Mouse (Mus musculus) hindbrain, embryonic 14.5 days (tissue): Measurements from ENCODE around the gene 1110008L16Rik. TPM values are rescaled to one million over a fixed set of nuclear protein-coding genes. Genes with fewer than 3 reads are reported as not detected.
A peak's percentile ranks its signal among the peaks of the same experiment; 100 is the strongest.

Experiments used
- ATAC-seq: fragments of 200-750 bp; cut with Nextera tagmentation; 2 replicates; pipeline ENCODE4 v1.8.0; 2017; ENCODE audit warnings: moderate number of reproducible peaks, mild to moderate bottlenecking, moderate TSS enrichment, moderate library complexity; ENCODE audit not compliant: low FRiP score
- DNase-seq: peaks from one replicate; pipeline ENCODE4 v3.0.0-alpha.2; 2015; ENCODE audit warnings: low spot score
- H3K27ac ChIP-seq: fragments of 300-500 bp; sonication (generic); 2 replicates; pipeline ENCODE4 v1.5.1; 2014; ENCODE audit warnings: mild to moderate bottlenecking, moderate library complexity
- H3K27me3 ChIP-seq: fragments of 300-500 bp; sonication (generic); 2 replicates; pipeline ENCODE4 v1.6.1; 2014; ENCODE audit warnings: mild to moderate bottlenecking, low read length, mixed read lengths; ENCODE audit not compliant: control insufficient read depth, insufficient read depth
- H3K36me3 ChIP-seq: fragments of 300-500 bp; sonication (generic); replicated peaks from 2 replicates; pipeline ENCODE4 v1.6.1; 2014; ENCODE audit not compliant: control insufficient read depth, insufficient read depth
- H3K4me1 ChIP-seq: fragments of 300-500 bp; sonication (generic); replicated peaks from 2 replicates; pipeline ENCODE4 v1.6.1; 2014; ENCODE audit warnings: antibody characterized with exemption, low read length, mixed read lengths; ENCODE audit not compliant: control insufficient read depth, insufficient read depth
- H3K4me2 ChIP-seq: fragments of 300-500 bp; sonication (generic); replicated peaks from 2 replicates; pipeline ENCODE4 v1.6.1; 2014; ENCODE audit warnings: mild to moderate bottlenecking, moderate library complexity
- H3K4me3 ChIP-seq: fragments of 300-500 bp; sonication (generic); replicated peaks from 2 replicates; pipeline ENCODE4 v1.5.1; 2014; ENCODE audit warnings: mild to moderate bottlenecking, low read length
- H3K9ac ChIP-seq: fragments of 300-500 bp; sonication (generic); 2 replicates; pipeline ENCODE4 v1.6.1; 2014
- H3K9me3 ChIP-seq: fragments of 300-500 bp; sonication (generic); 2 replicates; pipeline ENCODE4 v1.6.1; 2016; ENCODE audit warnings: low read length; ENCODE audit not compliant: control insufficient read depth
- WGBS: fragments of 180-500 bp; shearing (Covaris S2); extraction: QIAGEN DNeasy Blood & Tissue Kit; methylation state at CpG from one replicate; pipeline ENCODE4 v1.1.7; 2014; 5-methylcytosine and 5-hydroxymethylcytosine counted together
- polyA plus RNA-seq: library from polyadenylated mRNA; unstranded; fragments of >200 nt; fragmentation: Nextera tagmentation; extraction: Ambion mirVana; gene quantifications from 2 replicates; pipeline ENCODE4 v1.2.1, GENCODE M21; 2014

The 1110008L16Rik gene
- polyA plus RNA-seq, 1 experiment from 2014 or later = 7.9 TPM

GRCm38 (mm10) chr12:55306371-55306770 is 7.0 kb downstream of the 1110008L16Rik start:
- H3K27me3 ChIP-seq = no peaks in the 10 kb centered on the region
- H3K4me2 ChIP-seq = no peak overlapping the region
- H3K36me3 ChIP-seq = 0 out of 2 replicates have a peak, but pooled peaks cover 6% of the 10 kb centered on the region
- DNase-seq (no peak), ATAC-seq (no peak)
- H3K9ac ChIP-seq = no peak overlapping the region
- no peak overlapping the region for H3K27ac ChIP-seq
- 95% methylated on average over 4 of the region's 4 CpGs for WGBS
- H3K4me3 ChIP-seq = no peak overlapping the region
- H3K9me3 ChIP-seq = no peaks in the 10 kb centered on the region
- H3K4me1 ChIP-seq = peaks cover 12% of the 10 kb centered on the region

DNA sequence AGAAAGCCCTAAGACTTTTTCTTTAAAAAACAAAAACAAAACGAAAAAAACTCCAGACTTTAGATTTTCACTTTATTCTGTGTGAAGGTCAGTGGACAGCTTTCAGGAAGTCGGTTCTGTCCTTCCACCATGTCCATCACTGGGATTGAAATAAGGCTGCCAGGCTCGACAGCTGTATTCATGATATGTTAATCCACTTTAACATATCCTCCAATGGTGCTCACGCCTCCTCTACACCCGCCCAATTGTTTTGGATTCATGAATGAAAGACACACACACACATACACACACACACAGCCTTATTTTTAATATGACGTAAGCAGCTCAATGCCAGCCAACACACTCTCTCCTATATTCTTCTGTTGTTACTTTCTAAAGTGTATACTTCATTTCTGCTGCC is 8.2 kb downstream of the 1110008L16Rik start:
- WGBS = 64% methylated on average over 6 of the region's 6 CpGs
- H3K4me1 ChIP-seq = peaks cover 5% of the 10 kb centered on the region; the same call in 1 of the 2 replicates

GRCm38 (mm10) chr12:55308731-55309130 is 9.4 kb downstream of the 1110008L16Rik start:
- Histone ChIP-seq H3K27me3 (no peaks in the 10 kb centered on the region), H3K4me3 (no peak overlapping the region), H3K9me3 (no peaks in the 10 kb centered on the region), H3K4me2 (no peak overlapping the region), H3K9ac (no peak overlapping the region), H3K4me1 (peaks cover 2% of the 10 kb centered on the region; the same call in 1 of the 2 replicates), H3K36me3 (0 out of 2 replicates have a peak, but pooled peaks cover 6% of the 10 kb centered on the region), H3K27ac (no peak overlapping the region)
- DNase-seq = no peak
- WGBS = 91% methylated on average over 9 of the region's 9 CpGs
- no peak for ATAC-seq

More for the DNA sequence above, 8.2 kb downstream of the 1110008L16Rik start:
- Histone ChIP-seq H3K9ac (no peak overlapping the region), H3K9me3 (no peaks in the 10 kb centered on the region), H3K4me3 (no peak overlapping the region), H3K27me3 (no peaks in the 10 kb centered on the region), H3K27ac (no peak overlapping the region), H3K4me2 (no peak overlapping the region), H3K36me3 (0 out of 2 replicates have a peak, but pooled peaks cover 6% of the 10 kb centered on the region)
- ATAC-seq = no peak
- no peak for DNase-seq

- Histone ChIP-seq H3K36me3 (0 out of 2 replicates have a peak, but pooled peaks cover 6% of the 10 kb centered on the region), H3K27ac (no peak overlapping the region), H3K27me3 (no peaks in the 10 kb centered on the region), H3K9ac (no peak overlapping the region), H3K4me3 (no peak overlapping the region), H3K4me1 (no peaks in the 10 kb centered on the region), H3K9me3 (no peaks in the 10 kb centered on the region), H3K4me2 (no peak overlapping the region)
- ATAC-seq (no peak), DNase-seq (no peak)
- WGBS = 75% methylated on average over 8 of the region's 8 CpGs
Measured at GRCm38 (mm10) chr12:55309501-55309900, 10.1 kb downstream of the 1110008L16Rik start.

GRCm38 (mm10) chr12:55311841-55312240 is 12.5 kb downstream of the 1110008L16Rik start:
- 83% methylated on average over 7 of the region's 7 CpGs for WGBS
- ATAC-seq = no peak
- Histone ChIP-seq H3K9ac (no peak overlapping the region), H3K9me3 (no peaks in the 10 kb centered on the region), H3K4me1 (no peaks in the 10 kb centered on the region), H3K27me3 (no peaks in the 10 kb centered on the region), H3K4me3 (no peak overlapping the region), H3K36me3 (0 out of 2 replicates have a peak, but pooled peaks cover 6% of the 10 kb centered on the region), H3K4me2 (no peak overlapping the region), H3K27ac (no peak overlapping the region)
- DNase-seq = no peak

DNA sequence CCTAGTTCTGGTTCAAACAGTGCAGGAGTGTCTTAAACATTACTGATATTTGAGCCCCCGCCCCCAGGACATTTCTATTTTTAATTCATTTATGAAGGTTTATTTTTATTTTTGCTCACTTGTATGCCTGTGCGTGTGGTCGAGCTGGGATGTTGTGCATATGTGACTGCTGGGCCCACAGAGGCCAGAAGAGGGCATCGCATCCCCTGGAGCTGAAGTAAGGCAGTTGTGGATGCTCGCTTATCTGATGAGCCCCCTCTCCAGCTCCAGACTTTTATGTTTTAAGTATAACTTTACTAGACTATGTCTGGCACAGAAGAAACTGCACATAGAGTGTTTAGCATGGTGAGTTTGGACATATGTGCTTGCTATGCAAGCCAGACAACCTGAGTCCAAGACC is 14.5 kb downstream of the 1110008L16Rik start:
- no peaks in the 10 kb centered on the region for H3K9me3 ChIP-seq
- 0 out of 2 replicates have a peak, but pooled peaks cover 3% of the 10 kb centered on the region for H3K36me3 ChIP-seq
- WGBS = 92% methylated on average over 5 of the region's 5 CpGs
- H3K9ac ChIP-seq = no peak overlapping the region
- no peaks in the 10 kb centered on the region for H3K27me3 ChIP-seq
- no peak for DNase-seq
- no peak for ATAC-seq
- H3K4me1 ChIP-seq = no peaks in the 10 kb centered on the region
- no peak overlapping the region for H3K4me2 ChIP-seq
- no peak overlapping the region for H3K27ac ChIP-seq
- no peak overlapping the region for H3K4me3 ChIP-seq

DNA sequence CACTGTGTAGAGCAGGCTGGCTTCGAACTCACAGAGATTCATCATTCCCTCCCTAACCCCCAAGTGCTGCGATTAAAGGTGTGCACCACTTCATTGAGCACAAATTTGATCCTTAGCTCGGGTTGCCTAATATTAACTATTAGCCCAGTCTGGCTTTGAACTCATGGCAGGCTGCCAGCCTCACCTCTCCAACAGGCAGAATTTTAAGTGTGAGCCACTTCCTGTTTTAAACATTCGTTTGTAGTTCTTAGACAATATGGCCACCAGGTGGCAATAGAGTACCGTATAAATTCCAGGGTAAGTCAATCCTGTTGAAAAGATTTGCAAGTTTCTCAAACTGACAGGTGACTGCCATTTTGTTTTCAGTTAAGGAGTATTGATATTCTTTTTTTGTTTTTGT is 15.8 kb downstream of the 1110008L16Rik start:
- Histone ChIP-seq H3K36me3 (no peaks in the 10 kb centered on the region), H3K4me1 (no peaks in the 10 kb centered on the region), H3K9me3 (no peaks in the 10 kb centered on the region), H3K27me3 (no peaks in the 10 kb centered on the region), H3K27ac (no peak overlapping the region), H3K4me2 (no peak overlapping the region), H3K9ac (no peak overlapping the region), H3K4me3 (no peak overlapping the region)
- peak; percentile 93 for DNase-seq
- WGBS = 49% methylated on average over 5 of the region's 5 CpGs
- ATAC-seq = no peak

DNA sequence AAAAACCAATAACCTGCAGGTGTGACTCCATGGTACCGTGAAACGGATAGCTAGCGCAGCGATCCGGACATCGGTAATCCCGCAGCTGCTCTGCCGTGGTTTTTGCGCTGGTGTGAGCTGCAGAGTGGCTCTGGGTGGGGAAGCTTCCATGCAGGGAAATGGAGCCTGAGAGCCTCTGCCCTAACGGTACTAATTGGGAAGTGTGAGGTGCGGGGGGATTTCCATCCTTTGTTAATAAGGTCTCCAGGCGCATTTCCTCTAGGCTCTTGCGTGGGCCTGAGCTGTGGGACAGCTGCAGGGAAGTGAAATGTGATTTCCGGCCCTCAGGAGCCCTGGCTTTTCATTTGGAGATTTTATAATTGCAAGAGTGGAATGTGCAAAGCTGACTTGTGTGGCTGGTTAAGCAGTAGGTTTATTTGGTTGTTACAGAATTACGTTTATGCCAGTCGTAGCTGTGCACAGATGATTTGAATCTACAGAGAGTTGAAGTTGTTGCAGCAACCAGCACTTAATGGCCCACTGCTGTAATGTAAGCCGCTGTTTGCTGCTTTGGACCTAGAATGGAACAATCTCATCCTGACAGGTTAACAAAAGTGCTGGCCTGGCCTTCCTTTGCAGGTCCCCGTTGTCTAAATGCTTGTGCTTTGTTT is 22.4 kb downstream of the 1110008L16Rik start:
- no peak for DNase-seq
- Histone ChIP-seq H3K9me3 (no peaks in the 10 kb centered on the region), H3K9ac (no peak overlapping the region), H3K27ac (no peak overlapping the region), H3K4me1 (no peaks in the 10 kb centered on the region), H3K27me3 (no peaks in the 10 kb centered on the region), H3K4me2 (no peak overlapping the region), H3K4me3 (no peak overlapping the region), H3K36me3 (no peaks in the 10 kb centered on the region)
- WGBS = 80% methylated on average over 18 of the region's 18 CpGs
- ATAC-seq = no peak

DNA sequence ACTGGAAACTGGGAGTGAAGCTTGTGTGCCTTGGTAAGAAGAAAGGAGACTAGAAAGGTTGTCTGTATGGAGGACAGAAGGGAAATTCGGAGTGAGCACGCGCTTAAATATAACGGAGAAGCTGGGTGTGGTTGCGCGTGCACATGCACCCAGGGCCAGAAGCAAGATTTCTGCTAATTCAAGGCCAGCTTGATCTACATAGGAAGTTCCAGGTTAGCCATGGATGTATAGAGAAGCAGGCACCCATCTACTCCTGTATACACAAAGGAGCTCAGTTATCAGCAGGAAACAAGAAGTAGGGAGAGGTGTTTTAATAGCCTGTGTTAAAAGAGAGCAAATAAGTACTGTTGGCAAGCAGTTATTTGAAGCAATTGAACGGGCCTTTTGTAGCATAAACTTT is 26.3 kb downstream of the 1110008L16Rik start:
- Histone ChIP-seq H3K27ac (no peak overlapping the region), H3K27me3 (no peaks in the 10 kb centered on the region), H3K36me3 (no peaks in the 10 kb centered on the region; the same call in 1 of the 2 replicates), H3K4me3 (no peak overlapping the region), H3K9ac (no peak overlapping the region), H3K4me1 (no peaks in the 10 kb centered on the region), H3K9me3 (no peaks in the 10 kb centered on the region), H3K4me2 (no peak overlapping the region)
- ATAC-seq (no peak), DNase-seq (no peak)
- 94% methylated on average over 7 of the region's 7 CpGs for WGBS
